Mouse (Mus musculus) stomach, postnatal 0 days (tissue): ENCODE measurements around the gene 1700067K01Rik.

Experiments used
- CTCF ChIP-seq: IDR thresholded peaks from 2 replicates; pipeline ENCODE4 v1.5.1; 2016; ENCODE audit warnings: antibody characterized with exemption, low read depth, mild to moderate bottlenecking, moderate library complexity
- EP300 ChIP-seq: optimal IDR thresholded peaks from 2 replicates; pipeline ENCODE3; 2016; ENCODE audit warnings: antibody characterized with exemption

- TF ChIP-seq EP300 (no peak), CTCF (no peak)
Observed at GRCm38 (mm10) chr8:83974521-83974920, 26.8 kb upstream of the 1700067K01Rik start.
